Mouse (Mus musculus) CH12.LX (cell line): ENCODE data around the gene Cobll1. TPM values are rescaled to one million over a fixed set of nuclear protein-coding genes. Genes with fewer than 3 reads are reported as not detected.
A peak's percentile ranks its signal among the peaks of the same experiment; 100 is the strongest.

Experiments used
- DNase-seq: peaks from one replicate; pipeline ENCODE4 v3.0.0-alpha.2; 2013; ENCODE audit errors: extremely low read depth
- H3K27ac ChIP-seq: 2 replicates; pipeline ENCODE4 v1.5.1; 2012; ENCODE audit warnings: low read depth, mild to moderate bottlenecking, control low read depth, moderate library complexity; ENCODE audit not compliant: insufficient read depth
- H3K27me3 ChIP-seq: replicated peaks from 2 replicates; pipeline ENCODE3; 2012; ENCODE audit warnings: inconsistent platforms
- H3K36me3 ChIP-seq, 2 experiments: replicated peaks in 1 of 2; 2 replicates each; pipeline versions ENCODE3 to v1.6.1; 2012; ENCODE audit warnings: inconsistent platforms in 1 of 2, low read length in 1 of 2, mild to moderate bottlenecking in 1 of 2, mixed read lengths in 1 of 2, moderate library complexity in 1 of 2; ENCODE audit not compliant: control insufficient read depth in 1 of 2, insufficient read depth in 1 of 2
- H3K4me1 ChIP-seq, 2 experiments: 2 replicates each; pipeline ENCODE4 v1.6.1; 2012; ENCODE audit warnings: inconsistent platforms in 1 of 2, moderate library complexity in 1 of 2; ENCODE audit not compliant: insufficient read depth in 2 of 2, control insufficient read depth in 1 of 2
- H3K4me2 ChIP-seq: 2 replicates; pipeline ENCODE4 v1.6.1; 2012; ENCODE audit warnings: low read depth, mild to moderate bottlenecking, control low read depth; ENCODE audit not compliant: poor library complexity, insufficient read depth, severe bottlenecking
- H3K4me3 ChIP-seq, 3 experiments: fragments of 150-350 bp in 1 of 3; sonication (generic) in 1 of 3; replicated peaks in 1 of 3; 2 replicates each; pipeline versions ENCODE3 to v1.5.1; 2011 to 2012; ENCODE audit warnings: low read depth in 2 of 3, low read length in 2 of 3, mild to moderate bottlenecking in 2 of 3, moderate library complexity in 2 of 3, control low read depth in 1 of 3, improper control_type of control experiment in 1 of 3, inconsistent platforms in 1 of 3, mixed read lengths in 1 of 3; ENCODE audit not compliant: poor library complexity in 1 of 3
- H3K79me2 ChIP-seq: replicated peaks from 2 replicates; pipeline ENCODE4 v1.6.1; 2012; ENCODE audit warnings: mild to moderate bottlenecking, moderate library complexity; ENCODE audit not compliant: control insufficient read depth, poor library complexity, insufficient read depth, severe bottlenecking; ENCODE audit errors: extremely low read depth
- H3K9ac ChIP-seq: 2 replicates; pipeline ENCODE4 v1.6.1; 2012; ENCODE audit warnings: low read depth, mild to moderate bottlenecking, control low read depth, moderate library complexity; ENCODE audit not compliant: insufficient read depth
- H3K9me3 ChIP-seq: replicated peaks from 2 replicates; pipeline ENCODE3; 2012; ENCODE audit warnings: low read length, inconsistent platforms, mixed read lengths
- BHLHE40 ChIP-seq: IDR thresholded peaks from 2 replicates; pipeline ENCODE4 v1.6.1; 2011; ENCODE audit warnings: mild to moderate bottlenecking, low read depth, low read length, improper control_type of control experiment
- CHD1 ChIP-seq: IDR thresholded peaks from 2 replicates; pipeline ENCODE4 v1.6.1; 2012; ENCODE audit warnings: low read depth, low read length, improper control_type of control experiment, inconsistent platforms
- CHD2 ChIP-seq: IDR thresholded peaks from 2 replicates; pipeline ENCODE4 v1.6.1; 2011; ENCODE audit warnings: low read length, improper control_type of control experiment
- CTCF ChIP-seq, 2 experiments: IDR thresholded peaks in 1 of 2; conservative IDR thresholded peaks in 1 of 2; 2 replicates each; pipeline ENCODE4 v1.5.1; 2011 to 2012; ENCODE audit warnings: low read depth in 2 of 2, low read length in 2 of 2, improper control_type of control experiment in 1 of 2, inconsistent platforms in 1 of 2, mild to moderate bottlenecking in 1 of 2, moderate library complexity in 1 of 2
- HCFC1 ChIP-seq: IDR thresholded peaks from 2 replicates; pipeline ENCODE4 v1.6.1; 2012; ENCODE audit warnings: low read depth, mild to moderate bottlenecking, inconsistent platforms, low read length, improper control_type of control experiment
- IRF4 ChIP-seq: IDR thresholded peaks from 2 replicates; pipeline ENCODE4 v1.6.1; 2014; ENCODE audit warnings: low read depth, mild to moderate bottlenecking, inconsistent platforms, low read length, improper control_type of control experiment
- JUND ChIP-seq: conservative IDR thresholded peaks from 2 replicates; pipeline ENCODE4 v1.6.1; 2011; ENCODE audit warnings: low read depth, low read length, improper control_type of control experiment
- MAFK ChIP-seq: IDR thresholded peaks from 2 replicates; pipeline ENCODE4 v1.6.1; 2011; ENCODE audit warnings: low read length, improper control_type of control experiment; ENCODE audit not compliant: insufficient replicate concordance
- MAX ChIP-seq: IDR thresholded peaks from 2 replicates; pipeline ENCODE4 v1.6.1; 2011; ENCODE audit warnings: low read length, improper control_type of control experiment
- MAZ ChIP-seq: IDR thresholded peaks from 2 replicates; pipeline ENCODE4 v1.6.1; 2012; ENCODE audit warnings: low read depth, mild to moderate bottlenecking, inconsistent platforms, low read length, improper control_type of control experiment, moderate library complexity
- MEF2A ChIP-seq: IDR thresholded peaks from 2 replicates; pipeline ENCODE4 v1.6.1; 2014; ENCODE audit warnings: low read depth, mild to moderate bottlenecking, inconsistent platforms, low read length, improper control_type of control experiment, borderline replicate concordance
- MXI1 ChIP-seq: IDR thresholded peaks from 2 replicates; pipeline ENCODE4 v1.6.1; 2011; ENCODE audit warnings: mild to moderate bottlenecking, low read depth, low read length, improper control_type of control experiment
- MYC ChIP-seq: IDR thresholded peaks from 2 replicates; pipeline ENCODE4 v1.6.1; 2011; ENCODE audit warnings: low read depth, mild to moderate bottlenecking, improper control_type of control experiment, low read length
- NELFE ChIP-seq: IDR thresholded peaks from 2 replicates; pipeline ENCODE4 v1.6.1; 2011; ENCODE audit warnings: low read depth, low read length, improper control_type of control experiment
- NRF1 ChIP-seq: IDR thresholded peaks from 2 replicates; pipeline ENCODE4 v1.6.1; 2014; ENCODE audit warnings: low read depth, mild to moderate bottlenecking, inconsistent platforms, low read length, improper control_type of control experiment, moderate library complexity
- POLR2AphosphoS2 ChIP-seq: IDR thresholded peaks from 2 replicates; pipeline ENCODE4 v1.6.1; 2011; ENCODE audit warnings: low read depth, low read length, improper control_type of control experiment
- RAD21 ChIP-seq: IDR thresholded peaks from 2 replicates; pipeline ENCODE4 v1.6.1; 2011; ENCODE audit warnings: low read depth, mild to moderate bottlenecking, low read length, improper control_type of control experiment, moderate library complexity
- RCOR1 ChIP-seq: conservative IDR thresholded peaks from 2 replicates; pipeline ENCODE4 v1.6.1; 2012; ENCODE audit warnings: low read depth, mild to moderate bottlenecking, inconsistent platforms, low read length, improper control_type of control experiment
- SIN3A ChIP-seq: IDR thresholded peaks from 2 replicates; pipeline ENCODE4 v1.6.1; 2012; ENCODE audit warnings: low read length, improper control_type of control experiment, inconsistent platforms
- SMC3 ChIP-seq: IDR thresholded peaks from 2 replicates; pipeline ENCODE4 v1.6.1; 2011; ENCODE audit warnings: low read depth, low read length, improper control_type of control experiment
- TCF12 ChIP-seq: IDR thresholded peaks from 2 replicates; pipeline ENCODE4 v1.6.1; 2014; ENCODE audit warnings: low read depth, mild to moderate bottlenecking, inconsistent platforms, low read length, improper control_type of control experiment
- USF1 ChIP-seq: IDR thresholded peaks from 2 replicates; pipeline ENCODE4 v1.6.1; 2014; ENCODE audit warnings: low read depth, mild to moderate bottlenecking, inconsistent platforms, low read length, improper control_type of control experiment
- USF2 ChIP-seq: conservative IDR thresholded peaks from 2 replicates; pipeline ENCODE4 v1.6.1; 2011; ENCODE audit warnings: low read depth, low read length, improper control_type of control experiment
- ZC3H11A ChIP-seq: IDR thresholded peaks from 2 replicates; pipeline ENCODE4 v1.6.1; 2012; ENCODE audit warnings: low read depth, mild to moderate bottlenecking, inconsistent platforms, low read length, improper control_type of control experiment
- ZMIZ1 ChIP-seq: IDR thresholded peaks from 2 replicates; pipeline ENCODE4 v1.6.1; 2012; ENCODE audit warnings: low read depth, mild to moderate bottlenecking, inconsistent platforms, low read length, improper control_type of control experiment
- ZNF384 ChIP-seq: IDR thresholded peaks from 2 replicates; pipeline ENCODE4 v1.6.1; 2012; ENCODE audit warnings: low read depth, low read length, improper control_type of control experiment, inconsistent platforms
- dilution Hi-C: fragments of 300-500 bp; cut with MboI; formaldehyde crosslinking; loops from 2 replicates; pipeline ENCODE4 v1.14.3; 2020; ENCODE audit warnings: low sequenced_read_pairs; ENCODE audit not compliant: extremely low pct_unique_long_range_greater_than_20kb, extremely low pct_ligation_motif_present
- in situ Hi-C: fragments of 300-500 bp; cut with MboI; formaldehyde crosslinking; loops from 3 replicates; pipeline ENCODE4 v1.14.3; 2019; ENCODE audit warnings: low sequenced_read_pairs, low pct_ligation_motif_present, low pct_unique_long_range_greater_than_20kb, mixed read lengths
- polyA plus RNA-seq: library from polyadenylated mRNA; unstranded; fragments of >175 nt; gene quantifications from 2 replicates; pipeline ENCODE4 v1.2.1, GENCODE M21; 2012; ENCODE audit warnings: low read depth; ENCODE audit not compliant: insufficient read length
- total RNA-seq, 2 experiments: library from RNA; depleted of rRNA; stranded (reverse); fragments of 300-350 nt in 1 of 2; fragments of >200 nt in 1 of 2; gene quantifications; 2 replicates each; pipeline ENCODE4 v1.2.3; 2012 to 2014

Gene Cobll1
- total and polyA plus RNA-seq, 3 experiments: 0.67 to 1.9 (median 1.5) TPM

- dilution Hi-C loops (no loop called here), in situ Hi-C loops (no loop called here)
- no peak for DNase-seq
- Histone ChIP-seq H3K4me1 (no peaks in the 10 kb centered on the region; a peak in 1 of 4 replicates), H3K27me3 (no peaks in the 10 kb centered on the region), H3K79me2 (no peaks in the 10 kb centered on the region), H3K4me2 (peak overlapping the region; percentile 93), H3K4me3 (peak overlapping the region in 2 of 3 experiments; percentile 34 to 52), H3K27ac (peak overlapping the region; percentile 19; the same call in 1 of the 2 replicates), H3K9ac (peak overlapping the region; percentile 34), H3K9me3 (no peaks in the 10 kb centered on the region), H3K36me3 (no peaks in the 10 kb centered on the region)
- TF ChIP-seq ZC3H11A: no peak
- TF ChIP-seq MAFK: no peak
- peak; percentile 42; the same call in 1 of the 2 replicates for TF ChIP-seq MXI1
- TF ChIP-seq JUND: no peak
- no peak for TF ChIP-seq CTCF (conservative IDR thresholded peaks at IDR 0.05 in 1 of 2, IDR thresholded peaks at IDR 0.05 in 1 of 2; ENCODE audit: low read depth in 2 of 2, low read length in 2 of 2)
- 0 out of 2 replicates have a peak, but pooled peaks have one; percentile 60 for TF ChIP-seq SIN3A
Observed at GRCm38 (mm10) chr2:65170693-65171456, 68.3 kb downstream of the Cobll1 start.

GRCm38 (mm10) chr2:65170256-65170655, 68.9 kb downstream of the Cobll1 start:
- dilution Hi-C loops: no loop called here
- peak overlapping the region; percentile 34; the same call in 1 of the 2 replicates for H3K9ac ChIP-seq
- H3K4me3 ChIP-seq: peak overlapping the region in 1 of 3 experiments; percentile 52

GRCm38 (mm10) chr2:65163990-65164389, 75.2 kb downstream of the Cobll1 start:
- Histone ChIP-seq H3K36me3 (no peaks in the 10 kb centered on the region), H3K4me2 (no peak overlapping the region), H3K4me1 (no peaks in the 10 kb centered on the region; a peak in 1 of 4 replicates), H3K4me3 (no peak overlapping the region), H3K27me3 (no peaks in the 10 kb centered on the region), H3K9ac (no peak overlapping the region), H3K27ac (no peak overlapping the region), H3K9me3 (no peaks in the 10 kb centered on the region), H3K79me2 (no peaks in the 10 kb centered on the region)
- in situ Hi-C loops (no loop called here), dilution Hi-C loops (no loop called here)
- DNase-seq: no peak
- no peak for TF ChIP-seq SMC3
- no peak for TF ChIP-seq CHD1
- TF ChIP-seq USF2: no peak
- TF ChIP-seq MAZ: no peak
- no peak for TF ChIP-seq TCF12
- TF ChIP-seq RCOR1: no peak
- TF ChIP-seq MEF2A: no peak
- TF ChIP-seq IRF4: no peak
- no peak for TF ChIP-seq USF1
- no peak for TF ChIP-seq BHLHE40
- no peak for TF ChIP-seq NELFE
- no peak for TF ChIP-seq CHD2
- no peak for TF ChIP-seq NRF1
- no peak for TF ChIP-seq ZMIZ1
- TF ChIP-seq ZNF384: no peak
- TF ChIP-seq POLR2AphosphoS2: no peak
- TF ChIP-seq JUND: no peak
- TF ChIP-seq MAX: no peak

More at GRCm38 (mm10) chr2:65170256-65170655, 68.9 kb downstream of the Cobll1 start:
- in situ Hi-C loops: no loop called here
- TF ChIP-seq TCF12 (no peak), SMC3 (no peak), RAD21 (no peak), MEF2A (no peak), MYC (no peak), BHLHE40 (no peak), HCFC1 (no peak)
- peak overlapping the region; percentile 93 for H3K4me2 ChIP-seq
- H3K27ac ChIP-seq: no peak overlapping the region; the same call in 1 of the 2 replicates
- no peaks in the 10 kb centered on the region for H3K79me2 ChIP-seq
- H3K36me3 ChIP-seq: no peaks in the 10 kb centered on the region
- no peaks in the 10 kb centered on the region for H3K27me3 ChIP-seq
- no peaks in the 10 kb centered on the region for H3K9me3 ChIP-seq
- no peaks in the 10 kb centered on the region; a peak in 1 of 4 replicates for H3K4me1 ChIP-seq
- DNase-seq: no peak
